Mouse (Mus musculus) A20 (cell line): ENCODE measurements around the gene Tmem213.

Experiments used
- DNase-seq: peaks from one replicate; pipeline ENCODE4 v3.0.0-alpha.2; 2011; ENCODE audit warnings: low read depth, low spot score

The Tmem213 gene

GRCm38 (mm10) chr6:38109160-38109795 is at the start of gene Tmem213:
Gene Tmem213, plus strand, starts transcription at chr6:38109255.
- no peak for DNase-seq

DNA sequence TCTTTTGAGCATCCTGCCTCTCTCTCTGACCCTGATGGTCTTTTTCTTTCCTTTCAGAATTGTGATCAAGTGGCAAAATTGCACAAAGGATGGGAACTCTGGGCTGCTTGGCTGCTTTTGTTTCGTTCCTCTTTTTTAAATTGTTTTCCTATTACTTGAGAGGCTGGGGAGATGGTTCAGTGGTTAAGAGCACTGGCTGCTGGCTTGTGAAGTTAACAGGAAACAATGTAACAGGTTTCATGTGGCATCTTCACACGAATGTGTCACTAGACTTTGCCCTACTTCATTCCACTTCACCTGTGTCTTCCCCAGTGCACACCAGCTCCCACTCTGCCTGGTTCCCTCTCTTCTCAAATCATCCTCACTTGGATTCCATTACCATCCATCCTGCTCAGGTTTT is 44.4 kb upstream of the Tmem213 start:
- DNase-seq: peak; percentile 18

DNA sequence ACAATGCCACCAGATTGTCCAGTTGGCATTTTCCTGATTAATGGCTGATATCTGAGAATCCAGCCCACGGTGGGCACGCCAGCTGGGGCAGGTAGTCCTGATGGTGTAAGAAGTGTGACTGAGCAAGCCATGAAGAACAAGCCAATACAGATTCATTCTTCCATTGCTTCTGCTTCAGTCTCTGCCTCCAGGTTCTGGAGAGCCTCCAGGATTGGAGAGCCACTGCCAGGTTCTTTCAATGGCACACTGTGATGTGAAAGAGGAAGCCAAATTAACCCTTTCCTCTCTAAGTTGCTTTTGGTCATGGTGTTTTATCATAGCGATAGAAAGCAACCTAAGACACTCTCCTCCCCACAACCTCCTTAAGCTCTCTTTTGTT is 43.9 kb upstream of the Tmem213 start:
- DNase-seq: no peak

GRCm38 (mm10) chr6:38065501-38066122 is 43.4 kb upstream of the Tmem213 start:
- DNase-seq: peak; percentile 76

DNA sequence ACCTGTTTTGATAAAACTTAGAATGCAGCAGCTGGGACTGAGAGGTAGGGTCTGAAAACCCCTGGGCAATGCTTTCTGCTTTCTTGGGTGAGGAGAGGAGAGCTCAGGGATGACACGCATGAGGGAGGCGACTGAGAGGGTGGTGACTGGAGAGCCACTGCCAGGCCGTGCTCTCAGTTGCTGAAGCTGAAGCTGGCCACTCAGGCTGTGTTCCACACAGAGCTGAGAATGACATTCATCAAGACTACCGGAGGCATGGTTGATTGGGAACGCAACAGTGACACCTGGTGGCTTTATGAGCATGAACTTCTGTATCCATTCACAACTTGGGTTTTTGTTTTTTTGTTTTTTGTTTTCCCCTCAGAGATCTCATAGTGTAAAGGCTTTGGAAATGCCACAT is 42.8 kb upstream of the Tmem213 start:
- DNase-seq: peak; percentile 85

DNA sequence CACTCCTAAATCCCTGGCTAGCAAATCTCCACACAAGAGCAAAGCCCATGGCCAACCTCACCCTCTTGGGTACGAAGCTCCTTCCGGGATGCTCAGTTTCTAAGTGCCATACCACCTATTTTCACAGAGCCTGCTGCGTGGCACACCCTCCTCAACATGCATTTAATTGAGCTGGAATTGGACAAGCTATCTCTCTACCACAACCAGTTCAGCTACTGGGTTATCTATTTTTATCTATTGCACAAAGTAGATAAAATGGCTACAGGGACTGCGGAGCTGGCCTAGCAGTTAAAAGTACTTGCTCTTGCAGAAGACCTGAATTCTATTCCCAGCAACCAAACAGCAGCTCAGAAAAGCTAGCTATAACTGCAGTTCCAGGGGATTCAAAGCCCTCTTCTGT is 37.8 kb upstream of the Tmem213 start:
- no peak for DNase-seq

GRCm38 (mm10) chr6:38072137-38072796 is 36.8 kb upstream of the Tmem213 start:
- DNase-seq: no peak

GRCm38 (mm10) chr6:38073592-38073991 is 35.5 kb upstream of the Tmem213 start:
- no peak for DNase-seq

GRCm38 (mm10) chr6:38080364-38080763 is 28.7 kb upstream of the Tmem213 start:
- DNase-seq: no peak

DNA sequence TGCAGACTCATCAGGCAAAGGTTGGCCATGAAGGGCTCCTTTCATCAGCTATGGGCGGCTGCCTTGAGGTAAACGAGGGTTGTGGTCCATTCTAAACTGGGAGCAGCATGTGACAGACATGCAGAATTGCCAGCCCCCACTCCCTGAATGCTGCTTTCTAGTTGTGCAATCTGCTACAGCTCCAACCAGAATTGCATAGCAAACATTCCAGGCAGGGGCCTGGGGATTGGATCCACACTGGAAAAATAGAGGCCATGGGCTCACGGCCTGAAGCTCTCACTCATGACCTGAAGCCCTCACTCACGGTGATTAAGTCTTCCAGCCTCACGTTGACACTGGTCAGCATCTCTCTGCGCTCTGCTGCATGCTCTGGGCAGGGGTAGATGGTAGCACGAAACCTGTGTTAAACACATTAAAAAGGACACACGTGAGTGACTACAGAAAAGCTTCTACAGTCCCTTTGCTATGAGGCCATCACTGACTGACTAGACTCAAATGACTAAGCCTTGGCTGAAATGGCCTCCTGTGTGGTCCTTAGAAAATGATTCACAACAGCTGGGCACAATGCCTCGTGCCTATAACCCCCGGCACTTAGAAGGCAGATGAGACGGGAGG is 27.2 kb upstream of the Tmem213 start:
- DNase-seq: no peak

DNA sequence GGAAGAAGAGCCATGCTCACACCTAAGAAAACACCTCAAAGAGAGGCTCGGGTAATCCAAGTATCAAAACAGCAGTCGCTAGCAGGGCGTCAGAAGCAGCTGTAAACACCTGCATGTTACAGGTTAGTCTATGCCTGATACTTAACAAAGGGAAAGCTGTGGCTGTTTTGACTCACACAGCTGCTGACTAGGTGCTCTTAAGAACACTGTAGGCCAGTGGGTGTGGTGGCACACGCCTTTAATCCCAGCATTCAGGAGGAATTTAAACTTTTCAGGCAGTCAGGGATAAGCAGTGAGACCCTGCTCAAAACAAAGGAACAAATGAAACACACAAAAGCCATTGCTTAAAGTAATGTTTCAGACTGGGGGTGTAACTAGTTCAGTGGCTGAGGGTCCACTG is 25.9 kb upstream of the Tmem213 start:
- DNase-seq: no peak

DNA sequence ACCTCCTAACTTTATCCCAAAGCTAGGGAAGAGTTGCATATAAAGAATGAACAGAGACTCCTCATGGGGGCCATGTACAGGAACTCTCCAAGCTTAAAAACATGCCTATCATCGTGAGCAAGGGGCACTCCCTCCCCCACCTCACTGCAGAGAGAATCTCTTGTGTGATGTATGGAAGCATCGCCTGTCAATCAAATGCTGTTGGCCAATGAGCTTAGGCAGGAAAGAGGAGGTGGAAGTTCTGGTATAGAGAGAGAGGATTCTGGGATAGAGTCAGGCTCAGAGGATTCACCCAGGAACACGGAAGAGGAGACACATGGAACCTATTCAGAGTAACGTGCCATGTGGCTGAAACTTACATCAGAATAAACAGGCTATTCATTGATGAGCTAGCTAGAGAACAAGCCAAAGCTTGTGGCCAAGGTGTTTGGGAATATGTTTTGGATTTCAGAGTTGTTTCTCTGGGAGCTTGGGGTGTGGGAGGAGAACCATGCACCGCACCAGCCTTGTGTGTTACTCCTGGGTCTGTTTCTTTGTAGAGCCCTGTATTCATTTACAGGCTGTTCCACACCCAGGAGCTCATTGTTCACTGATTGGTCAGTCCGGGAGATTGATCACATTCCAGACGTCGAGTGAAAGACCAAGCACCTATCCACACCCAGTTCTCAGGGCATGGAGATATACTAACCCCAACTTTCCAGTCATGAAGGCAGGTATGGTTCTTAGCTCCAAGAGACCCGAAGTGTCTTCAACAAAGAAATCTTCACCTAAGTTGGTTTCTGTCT is 21.6 kb upstream of the Tmem213 start:
- no peak for DNase-seq

GRCm38 (mm10) chr6:38092539-38092938 is 16.5 kb upstream of the Tmem213 start:
- DNase-seq: no peak

GRCm38 (mm10) chr6:38094701-38095100 is 14.4 kb upstream of the Tmem213 start:
- no peak for DNase-seq

- no peak for DNase-seq
Observed at GRCm38 (mm10) chr6:38096961-38097370, 12.1 kb upstream of the Tmem213 start.

GRCm38 (mm10) chr6:38102216-38102795 is 6.7 kb upstream of the Tmem213 start:
- no peak for DNase-seq

- no peak for DNase-seq
Observed at GRCm38 (mm10) chr6:38103775-38104174, 5.3 kb upstream of the Tmem213 start.

GRCm38 (mm10) chr6:38105924-38106323 is 3.1 kb upstream of the Tmem213 start:
- no peak for DNase-seq

GRCm38 (mm10) chr6:38108449-38108848 is 606 bp upstream of the Tmem213 start:
- DNase-seq: no peak

DNA sequence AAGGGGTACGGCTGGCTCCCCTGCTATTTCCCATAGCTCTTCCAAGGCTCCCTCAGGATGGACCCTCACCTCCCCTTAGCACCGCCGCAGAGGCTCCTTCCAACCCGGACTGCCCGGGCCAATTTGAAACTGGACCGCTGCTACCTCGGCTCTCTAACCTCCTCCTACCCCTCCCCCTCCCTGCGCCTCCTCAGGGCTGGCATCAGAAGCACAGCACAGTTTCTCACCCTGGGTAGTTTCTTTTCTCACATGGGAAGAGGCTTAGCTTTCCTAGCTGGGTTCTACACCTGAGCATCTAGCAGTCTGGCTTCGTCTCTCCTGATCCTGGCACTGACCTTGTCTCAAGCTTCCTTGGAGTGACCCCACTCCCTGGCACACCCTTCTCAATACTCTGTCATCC is 816 bp downstream of the Tmem213 start:
- DNase-seq: no peak

GRCm38 (mm10) chr6:38110859-38111258 is 1.8 kb downstream of the Tmem213 start:
- DNase-seq: no peak
